ENCODE assay signal across 13 mouse cellular contexts in genomic region chr19:31046601-31047000, GRCm38 (mm10). TPM values are rescaled to one million over a fixed set of nuclear protein-coding genes. Genes with fewer than 3 reads are reported as not detected.
A peak's percentile ranks its signal among the peaks of the same experiment; 100 is the strongest.
DNase-seq lines count a peak whose midpoint lies in the region; ATAC-seq and TF ChIP-seq lines count a peak whose summit lies in the region.
"Had no signal": no experiment of that assay in that cellular context is flagged by ENCODE, and none has a peak within 500 bp of the region (broad histone marks: within the 10 kb centered on the region; RNA-seq: fewer than 3 reads in every experiment).

No protein-coding gene starts in this region.

- H3K9ac ChIP-seq in forebrain, postnatal 0 days = no peak overlapping the region
- no peak overlapping the region for H3K9ac ChIP-seq in forebrain, embryonic 12.5 days
- no peak overlapping the region for H3K9ac ChIP-seq in lung, embryonic 14.5 days
- no peak overlapping the region for H3K9ac ChIP-seq in midbrain, embryonic 15.5 days
- H3K9ac ChIP-seq: midbrain, embryonic 13.5 days; neural tube, embryonic 15.5 days had no signal

- no peak overlapping the region for H3K27ac ChIP-seq in forebrain, postnatal 0 days (ENCODE audit: low read depth, low read length)
- no peak overlapping the region for H3K27ac ChIP-seq in forebrain, embryonic 12.5 days
- H3K27ac ChIP-seq in lung, embryonic 14.5 days (ENCODE audit: low read depth) = no peak overlapping the region
- H3K27ac ChIP-seq in midbrain, embryonic 15.5 days = no peak overlapping the region
- H3K27ac ChIP-seq: midbrain, embryonic 13.5 days; neural tube, embryonic 15.5 days had no signal

- no peaks in the 10 kb centered on the region for H3K4me1 ChIP-seq in forebrain, postnatal 0 days (ENCODE audit: insufficient read depth)
- H3K4me1 ChIP-seq in forebrain, embryonic 12.5 days = no peaks in the 10 kb centered on the region
- no peaks in the 10 kb centered on the region for H3K4me1 ChIP-seq in lung, embryonic 14.5 days (ENCODE audit: insufficient read depth)
- H3K4me1 ChIP-seq in midbrain, embryonic 15.5 days = no peaks in the 10 kb centered on the region
- H3K4me1 ChIP-seq: midbrain, embryonic 13.5 days; neural tube, embryonic 15.5 days had no signal

- no peak overlapping the region for H3K4me3 ChIP-seq in forebrain, postnatal 0 days (ENCODE audit: low read depth, low read length)
- H3K4me3 ChIP-seq in forebrain, embryonic 12.5 days (replicated peaks) = no peak overlapping the region
- no peak overlapping the region for H3K4me3 ChIP-seq in lung, embryonic 14.5 days (ENCODE audit: low read depth, low read length)
- H3K4me3 ChIP-seq in midbrain, embryonic 15.5 days = no peak overlapping the region
- H3K4me3 ChIP-seq: midbrain, embryonic 13.5 days; neural tube, embryonic 15.5 days had no signal

- no peak for ATAC-seq in forebrain, postnatal 0 days
- no peak for ATAC-seq in forebrain, embryonic 12.5 days (ENCODE audit: low FRiP score)
- ATAC-seq in lung, embryonic 14.5 days (ENCODE audit: insufficient read depth) = no peak
- ATAC-seq in midbrain, embryonic 15.5 days (replicated peaks) = no peak
- ATAC-seq in inflammation-experienced regulatory T-cells, adult 6 months = no peak
- ATAC-seq: midbrain, embryonic 13.5 days had no signal

- DNase-seq in forebrain, postnatal 0 days = no peak
- no peak for DNase-seq in lung, embryonic 14.5 days
- DNase-seq in lung, postnatal 25 days (ENCODE audit: low spot score) = no peak
- DNase-seq in R1 (ENCODE audit: low read depth, low spot score) = peak; percentile 59
- peak; percentile 14 for DNase-seq in thymus, postnatal 25 days
- DNase-seq: cerebellum, postnatal 25 days; lung, adult 18-20 months; right cerebral cortex, postnatal 25 days had no signal

- WGBS in forebrain, postnatal 0 days = 96% methylated on average over 4 of the region's 4 CpGs
- WGBS in forebrain, embryonic 12.5 days = 94% methylated on average over 4 of the region's 4 CpGs
- WGBS in lung, embryonic 14.5 days = 95% methylated on average over 4 of the region's 4 CpGs
- 97% methylated on average over 4 of the region's 4 CpGs for WGBS in midbrain, embryonic 15.5 days

- H3K4me2 ChIP-seq in forebrain, postnatal 0 days (ENCODE audit: low read depth) = no peak overlapping the region
- H3K4me2 ChIP-seq in forebrain, embryonic 12.5 days = no peak overlapping the region
- no peak overlapping the region for H3K4me2 ChIP-seq in lung, embryonic 14.5 days
- no peak overlapping the region for H3K4me2 ChIP-seq in midbrain, embryonic 15.5 days
- H3K4me2 ChIP-seq: midbrain, embryonic 13.5 days; neural tube, embryonic 15.5 days had no signal

- no peaks in the 10 kb centered on the region for H3K36me3 ChIP-seq in forebrain, postnatal 0 days (ENCODE audit: insufficient read depth)
- H3K36me3 ChIP-seq in forebrain, embryonic 12.5 days (replicated peaks) = no peaks in the 10 kb centered on the region
- no peaks in the 10 kb centered on the region for H3K36me3 ChIP-seq in lung, embryonic 14.5 days (ENCODE audit: insufficient read depth)
- H3K36me3 ChIP-seq in midbrain, embryonic 15.5 days (replicated peaks) = no peaks in the 10 kb centered on the region
- H3K36me3 ChIP-seq: midbrain, embryonic 13.5 days; neural tube, embryonic 15.5 days had no signal

- H3K27me3 ChIP-seq in forebrain, postnatal 0 days (ENCODE audit: insufficient read depth, low read length) = no peaks in the 10 kb centered on the region
- H3K27me3 ChIP-seq in forebrain, embryonic 12.5 days = no peaks in the 10 kb centered on the region
- H3K27me3 ChIP-seq in lung, embryonic 14.5 days (ENCODE audit: insufficient read depth, low read length) = no peaks in the 10 kb centered on the region
- H3K27me3 ChIP-seq in midbrain, embryonic 15.5 days (replicated peaks) = no peaks in the 10 kb centered on the region
- H3K27me3 ChIP-seq: midbrain, embryonic 13.5 days; neural tube, embryonic 15.5 days had no signal

- H3K9me3 ChIP-seq in forebrain, postnatal 0 days (ENCODE audit: low read length) = no peaks in the 10 kb centered on the region
- no peaks in the 10 kb centered on the region for H3K9me3 ChIP-seq in forebrain, embryonic 12.5 days
- H3K9me3 ChIP-seq in lung, embryonic 14.5 days (ENCODE audit: low read depth, low read length) = no peaks in the 10 kb centered on the region
- H3K9me3 ChIP-seq in midbrain, embryonic 15.5 days = no peaks in the 10 kb centered on the region
- H3K9me3 ChIP-seq: midbrain, embryonic 13.5 days; neural tube, embryonic 15.5 days had no signal

- 0 out of 2 replicates have a peak, but pooled peaks have one; percentile 22 for TF ChIP-seq CTCF in forebrain, postnatal 0 days (IDR thresholded peaks at IDR 0.05; ENCODE audit: low read depth)
- peak; percentile 31; the same call in 1 of the 2 replicates for TF ChIP-seq CTCF in lung, embryonic 14.5 days (IDR thresholded peaks at IDR 0.05; ENCODE audit: low read depth)

RNA-seq across cellular contexts. Expression of gene Cstf2t, which starts 36.0 kb away (rescaled TPM):
- 72.9 and 90.9 TPM in 2 replicates for total RNA-seq in forebrain, postnatal 0 days (2014; rRNA removed)
- 53.6 and 59.5 TPM in 2 replicates for polyA plus RNA-seq in forebrain, postnatal 0 days (2015; fragmentation: Nextera tagmentation; extraction: Ambion mirVana)
- polyA plus RNA-seq in forebrain, embryonic 12.5 days (2016; fragmentation: Nextera tagmentation; extraction: Ambion mirVana) = 72.0 and 78.7 TPM in 2 replicates
- 36.1 and 38.0 TPM in 2 replicates for polyA plus RNA-seq in lung, embryonic 14.5 days (2014; fragmentation: Nextera tagmentation; extraction: Ambion mirVana)
- polyA plus RNA-seq in midbrain, embryonic 15.5 days (2015; fragmentation: Nextera tagmentation; extraction: Ambion mirVana) = 82.3 and 82.8 TPM in 2 replicates
- polyA plus RNA-seq in inflammation-experienced regulatory T-cells, adult 6 months (2017; shearing (Covaris generic)) = 10 to 100 TPM; 14.3 to 16.2 (median 15.9) TPM

Comparison
In these comparisons a context has a peak if more than half of its experiments do, and no peak if none do; other contexts are left out.
1. DNase-seq: peak in R1 (single experiment) and thymus, postnatal 25 days (single experiment); none in forebrain, postnatal 0 days (single experiment), lung, embryonic 14.5 days (single experiment) and lung, postnatal 25 days (single experiment).